Mouse (Mus musculus) E14TG2a.4 (cell line): ENCODE data around the gene B4galt3.

Experiments
- CTCF ChIP-seq: conservative IDR thresholded peaks from 2 replicates; pipeline ENCODE4 v1.5.1; 2014; ENCODE audit warnings: low read length
- NANOG ChIP-seq: IDR thresholded peaks from 2 replicates; pipeline ENCODE4 v1.6.1; 2014; ENCODE audit warnings: borderline replicate concordance, low read length, mixed read lengths
- POU5F1 ChIP-seq: IDR thresholded peaks from 2 replicates; pipeline ENCODE4 v1.6.1; 2014; ENCODE audit warnings: low read length, borderline replicate concordance

DNA sequence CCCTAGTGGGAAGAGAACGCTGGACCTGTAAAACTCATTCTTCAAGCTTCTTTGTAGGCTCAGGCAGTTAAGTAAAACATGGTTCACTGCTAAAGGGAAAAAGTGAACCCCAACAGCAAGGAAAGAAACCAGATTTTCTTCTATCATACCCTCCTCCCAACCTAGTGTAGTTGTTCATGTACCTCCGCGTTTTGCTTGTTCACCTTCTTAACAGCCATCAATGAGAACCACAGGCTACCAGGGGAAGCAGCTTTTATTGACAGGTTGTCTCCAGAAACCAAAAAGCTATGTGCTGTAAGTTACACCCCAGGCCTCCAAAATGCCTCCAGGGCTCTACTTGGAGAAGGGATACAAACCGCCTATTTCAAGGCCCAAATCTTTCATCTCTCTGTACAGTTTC is 18.2 kb downstream of the B4galt3 start:
- TF ChIP-seq CTCF (no peak), POU5F1 (no peak), NANOG (no peak)
